ENCODE assay signal across 25 mouse cellular contexts in genomic region chr7:46565374-46565773, GRCm38 (mm10).
DNase-seq lines count a peak whose midpoint lies in the region; ATAC-seq and TF ChIP-seq lines count a peak whose summit lies in the region.
"Had no signal": no experiment of that assay in that cellular context is flagged by ENCODE, and none has a peak within 500 bp of the region (broad histone marks: within the 10 kb centered on the region; RNA-seq: fewer than 3 reads in every experiment).

No protein-coding gene starts in this region.

- no peak overlapping the region for H3K4me3 ChIP-seq in hindbrain, postnatal 0 days (ENCODE audit: low read length)
- H3K4me3 ChIP-seq in hindbrain, embryonic 12.5 days = no peak overlapping the region
- H3K4me3 ChIP-seq in midbrain, embryonic 11.5 days (ENCODE audit: low read depth, low read length) = no peak overlapping the region
- no peak overlapping the region for H3K4me3 ChIP-seq in midbrain, embryonic 14.5 days (replicated peaks; ENCODE audit: low read depth, low read length)
- H3K4me3 ChIP-seq in MEL (ENCODE audit: control insufficient read depth in 1 of 2, insufficient read depth in 1 of 2, low read depth in 2 of 2, low read length in 2 of 2) = no peak overlapping the region
- H3K4me3 ChIP-seq: embryonic facial prominence, embryonic 15.5 days; heart, embryonic 13.5 days; hindbrain, embryonic 15.5 days; limb, embryonic 10.5 days; midbrain, embryonic 13.5 days; neural tube, embryonic 15.5 days; stomach, embryonic 15.5 days had no signal

- TF ChIP-seq EP300 in MEL (IDR thresholded peaks at IDR 0.05; ENCODE audit: low read depth in 1 of 2, low read length in 2 of 2) = no peak

- DNase-seq in hindbrain, postnatal 0 days (ENCODE audit: low spot score) = no peak
- DNase-seq in midbrain, embryonic 11.5 days (ENCODE audit: low spot score, missing footprints) = peak; percentile 28
- DNase-seq in midbrain, embryonic 14.5 days = no peak
- DNase-seq in MEL (ENCODE audit: low read depth, low spot score) = peak; percentile 16
- peak; percentile 7 for DNase-seq in induced T-regulatory cell, adult 2 months (ENCODE audit: low read depth)
- DNase-seq in B cell, adult 2 months = no peak
- DNase-seq: adrenal gland, postnatal 10 days; cerebellum, adult 11-12 months; cerebellum, postnatal 36 days; heart, adult 11 months; heart, postnatal 36 days; kidney, adult 18-20 months; kidney, postnatal 10 days; right cerebral cortex, postnatal 14 days; thymus, postnatal 25 days had no signal

- TF ChIP-seq CTCF in hindbrain, postnatal 0 days (IDR thresholded peaks at IDR 0.05; ENCODE audit: low read depth) = peak; percentile 38
- peak; percentile 37 to 44 (median 38); a peak in 5 of 6 replicates for TF ChIP-seq CTCF in MEL (IDR thresholded peaks at IDR 0.05 in 2 of 3, conservative IDR thresholded peaks at IDR 0.05 in 1 of 3; ENCODE audit: control insufficient read depth in 1 of 3, insufficient read depth in 1 of 3, low read depth in 2 of 3, low read length in 3 of 3, poor library complexity in 1 of 3, severe bottlenecking in 1 of 3)

- peak; percentile 36 for TF ChIP-seq RAD21 in MEL (IDR thresholded peaks at IDR 0.05; ENCODE audit: low read depth, low read length)

- no peak overlapping the region for H3K4me2 ChIP-seq in hindbrain, postnatal 0 days (ENCODE audit: low read depth, low read length)
- no peak overlapping the region for H3K4me2 ChIP-seq in hindbrain, embryonic 12.5 days (replicated peaks)
- no peak overlapping the region for H3K4me2 ChIP-seq in midbrain, embryonic 11.5 days
- no peak overlapping the region for H3K4me2 ChIP-seq in midbrain, embryonic 14.5 days (ENCODE audit: low read length)
- H3K4me2 ChIP-seq: embryonic facial prominence, embryonic 15.5 days; heart, embryonic 13.5 days; hindbrain, embryonic 15.5 days; midbrain, embryonic 13.5 days; neural tube, embryonic 15.5 days; stomach, embryonic 15.5 days had no signal

- no peaks in the 10 kb centered on the region; the same call in 1 of the 2 replicates for H3K9me3 ChIP-seq in hindbrain, postnatal 0 days (ENCODE audit: low read length)
- peaks cover 3% of the 10 kb centered on the region for H3K9me3 ChIP-seq in hindbrain, embryonic 12.5 days (replicated peaks)
- no peaks in the 10 kb centered on the region for H3K9me3 ChIP-seq in midbrain, embryonic 11.5 days (ENCODE audit: control insufficient read depth, low read length)
- peaks cover 9% of the 10 kb centered on the region; the same call in 1 of the 2 replicates for H3K9me3 ChIP-seq in midbrain, embryonic 14.5 days (ENCODE audit: control insufficient read depth, low read length)
- no peaks in the 10 kb centered on the region for H3K9me3 ChIP-seq in MEL (replicated peaks; ENCODE audit: insufficient read depth, low read length)
- H3K9me3 ChIP-seq: hindbrain, embryonic 15.5 days; limb, embryonic 10.5 days; stomach, embryonic 15.5 days had no signal

- no peaks in the 10 kb centered on the region for H3K79me2 ChIP-seq in MEL (ENCODE audit: control insufficient read depth, insufficient read depth, low read length, poor library complexity)

- H3K4me1 ChIP-seq in hindbrain, postnatal 0 days (ENCODE audit: insufficient read depth, low read length) = no peaks in the 10 kb centered on the region
- no peaks in the 10 kb centered on the region for H3K4me1 ChIP-seq in hindbrain, embryonic 12.5 days
- H3K4me1 ChIP-seq in midbrain, embryonic 11.5 days (ENCODE audit: control insufficient read depth, insufficient read depth, low read length) = no peaks in the 10 kb centered on the region
- no peaks in the 10 kb centered on the region for H3K4me1 ChIP-seq in midbrain, embryonic 14.5 days (ENCODE audit: control insufficient read depth, insufficient read depth, low read length)
- H3K4me1 ChIP-seq in MEL (ENCODE audit: control insufficient read depth in 1 of 2, insufficient read depth in 2 of 2, low read length in 2 of 2) = no peaks in the 10 kb centered on the region
- H3K4me1 ChIP-seq: embryonic facial prominence, embryonic 15.5 days; heart, embryonic 13.5 days; hindbrain, embryonic 15.5 days; limb, embryonic 10.5 days; midbrain, embryonic 13.5 days; neural tube, embryonic 15.5 days; stomach, embryonic 15.5 days had no signal

- TF ChIP-seq POLR2A in MEL (IDR thresholded peaks at IDR 0.05; ENCODE audit: control insufficient read depth in 1 of 2, insufficient read depth in 1 of 2, low read depth in 1 of 2, low read length in 2 of 2, poor library complexity in 1 of 2) = no peak

- no peaks in the 10 kb centered on the region for H3K27me3 ChIP-seq in hindbrain, postnatal 0 days (ENCODE audit: insufficient read depth, low read length)
- no peaks in the 10 kb centered on the region for H3K27me3 ChIP-seq in hindbrain, embryonic 12.5 days
- H3K27me3 ChIP-seq in midbrain, embryonic 11.5 days (ENCODE audit: control insufficient read depth, insufficient read depth, low read length) = no peaks in the 10 kb centered on the region
- no peaks in the 10 kb centered on the region for H3K27me3 ChIP-seq in midbrain, embryonic 14.5 days (ENCODE audit: control insufficient read depth, insufficient read depth, low read length)
- H3K27me3 ChIP-seq in MEL (ENCODE audit: control insufficient read depth in 1 of 2, insufficient read depth in 2 of 2, low read length in 2 of 2) = no peaks in the 10 kb centered on the region
- H3K27me3 ChIP-seq: embryonic facial prominence, embryonic 15.5 days; heart, embryonic 13.5 days; hindbrain, embryonic 15.5 days; midbrain, embryonic 13.5 days; neural tube, embryonic 15.5 days; stomach, embryonic 15.5 days had no signal

- no peak for ATAC-seq in hindbrain, postnatal 0 days
- ATAC-seq in hindbrain, embryonic 12.5 days (ENCODE audit: low FRiP score) = no peak
- ATAC-seq in midbrain, embryonic 11.5 days (ENCODE audit: low FRiP score) = no peak
- ATAC-seq in midbrain, embryonic 14.5 days (ENCODE audit: low FRiP score, low TSS enrichment) = no peak
- ATAC-seq: activated CD4-positive, CD25-positive, alpha-beta regulatory T cell, adult 4 months; lung, postnatal 0 days; midbrain, embryonic 13.5 days had no signal

- no peak overlapping the region for H3K9ac ChIP-seq in hindbrain, postnatal 0 days (replicated peaks; ENCODE audit: low read length)
- no peak overlapping the region for H3K9ac ChIP-seq in hindbrain, embryonic 12.5 days
- no peak overlapping the region for H3K9ac ChIP-seq in midbrain, embryonic 11.5 days (ENCODE audit: low read length)
- H3K9ac ChIP-seq in midbrain, embryonic 14.5 days (replicated peaks; ENCODE audit: low read length) = no peak overlapping the region
- H3K9ac ChIP-seq in MEL (ENCODE audit: control insufficient read depth, low read depth, low read length, poor library complexity, severe bottlenecking) = no peak overlapping the region
- H3K9ac ChIP-seq: embryonic facial prominence, embryonic 15.5 days; heart, embryonic 13.5 days; hindbrain, embryonic 15.5 days; midbrain, embryonic 13.5 days; neural tube, embryonic 15.5 days; stomach, embryonic 15.5 days had no signal

- 96% methylated on average over 7 of the region's 7 CpGs for WGBS in hindbrain, postnatal 0 days
- WGBS in hindbrain, embryonic 12.5 days = 99% methylated on average over 7 of the region's 7 CpGs
- WGBS in midbrain, embryonic 11.5 days = 98% methylated on average over 7 of the region's 7 CpGs
- WGBS in midbrain, embryonic 14.5 days = 98% methylated on average over 7 of the region's 7 CpGs

- no peak overlapping the region for H3K27ac ChIP-seq in hindbrain, postnatal 0 days
- no peak overlapping the region for H3K27ac ChIP-seq in hindbrain, embryonic 12.5 days
- no peak overlapping the region for H3K27ac ChIP-seq in midbrain, embryonic 11.5 days (ENCODE audit: low read depth, low read length)
- H3K27ac ChIP-seq in midbrain, embryonic 14.5 days (replicated peaks; ENCODE audit: low read depth, low read length) = no peak overlapping the region
- H3K27ac ChIP-seq in MEL (ENCODE audit: control insufficient read depth, low read depth, low read length) = no peak overlapping the region
- H3K27ac ChIP-seq: embryonic facial prominence, embryonic 15.5 days; heart, embryonic 13.5 days; hindbrain, embryonic 15.5 days; limb, embryonic 10.5 days; midbrain, embryonic 13.5 days; neural tube, embryonic 15.5 days; stomach, embryonic 15.5 days had no signal

- H3K36me3 ChIP-seq in hindbrain, postnatal 0 days (ENCODE audit: insufficient read depth, low read length) = peaks cover 12% of the 10 kb centered on the region
- peaks cover 9% of the 10 kb centered on the region; the same call in 1 of the 2 replicates for H3K36me3 ChIP-seq in hindbrain, embryonic 12.5 days
- H3K36me3 ChIP-seq in midbrain, embryonic 11.5 days (ENCODE audit: control insufficient read depth, insufficient read depth, low read length) = no peaks in the 10 kb centered on the region
- peaks cover 9% of the 10 kb centered on the region; the same call in 1 of the 2 replicates for H3K36me3 ChIP-seq in midbrain, embryonic 14.5 days (ENCODE audit: control insufficient read depth, insufficient read depth, low read length)
- H3K36me3 ChIP-seq in MEL (ENCODE audit: control insufficient read depth in 1 of 2, insufficient read depth in 2 of 2, low read length in 2 of 2) = no peaks in the 10 kb centered on the region
- H3K36me3 ChIP-seq: stomach, embryonic 15.5 days had no signal

TF ChIP-seq in MEL, 35 proteins besides CTCF, POLR2A, EP300 and RAD21:
- TF ChIP-seq SMC3 (IDR thresholded peaks at IDR 0.05; ENCODE audit: low read depth, low read length) = peak; percentile 40
- TF ChIP-seq ETS1 (IDR thresholded peaks at IDR 0.05; ENCODE audit: low read depth, low read length) = no peak
- no peak for TF ChIP-seq CHD1 (IDR thresholded peaks at IDR 0.05; ENCODE audit: low read depth, low read length)
- no peak for TF ChIP-seq MYB (IDR thresholded peaks at IDR 0.05; ENCODE audit: low read depth, low read length)
- TF ChIP-seq NELFE (IDR thresholded peaks at IDR 0.05; ENCODE audit: low read depth, low read length) = no peak
- TF ChIP-seq POLR2AphosphoS2 (IDR thresholded peaks at IDR 0.05; ENCODE audit: low read length) = no peak

Comparison
In these comparisons a context has a peak if more than half of its experiments do, and no peak if none do; other contexts are left out.
1. DNase-seq: peak in midbrain, embryonic 11.5 days (single experiment), MEL (single experiment) and induced T-regulatory cell, adult 2 months (single experiment); none in hindbrain, postnatal 0 days (single experiment), midbrain, embryonic 14.5 days (single experiment) and B cell, adult 2 months (0 of 2).